Mouse (Mus musculus) spleen, adult 2 months (tissue): ENCODE measurements around the gene Rere. TPM values are rescaled to one million over a fixed set of nuclear protein-coding genes. Genes with fewer than 3 reads are reported as not detected.

Experiments
- DNase-seq, 2 experiments: peaks; one replicate each; pipeline versions ENCODE4 v3.0.0 to v3.0.0-alpha.2; 2012 to 2021; ENCODE audit warnings: low spot score in 2 of 2, low read depth in 1 of 2
- H3K27ac ChIP-seq: fragments of 200-500 bp; 2 replicates; pipeline ENCODE4 v1.5.1; 2012; ENCODE audit warnings: low read length, inconsistent platforms; ENCODE audit not compliant: insufficient read depth
- H3K27me3 ChIP-seq: fragments of 200-500 bp; 2 replicates; pipeline ENCODE4 v1.6.1; 2012; ENCODE audit warnings: mild to moderate bottlenecking, moderate library complexity, low read length, inconsistent platforms; ENCODE audit not compliant: control insufficient read depth, insufficient read depth
- H3K36me3 ChIP-seq: fragments of 200-500 bp; 2 replicates; pipeline ENCODE4 v1.6.1; 2012; ENCODE audit warnings: mild to moderate bottlenecking, low read length, inconsistent platforms; ENCODE audit not compliant: control insufficient read depth, insufficient read depth
- H3K4me1 ChIP-seq: fragments of 200-500 bp; 2 replicates; pipeline ENCODE4 v1.6.1; 2011; ENCODE audit warnings: inconsistent platforms; ENCODE audit not compliant: control insufficient read depth, insufficient read depth, insufficient read length
- H3K4me3 ChIP-seq: fragments of 200-500 bp; 2 replicates; pipeline ENCODE4 v1.5.1; 2011; ENCODE audit warnings: mild to moderate bottlenecking, inconsistent platforms; ENCODE audit not compliant: insufficient read depth, insufficient read length; ENCODE audit errors: extremely low read depth
- CTCF ChIP-seq: fragments of 200-500 bp; IDR thresholded peaks from 2 replicates; pipeline ENCODE4 v1.5.1; 2011; ENCODE audit warnings: mild to moderate bottlenecking, inconsistent platforms; ENCODE audit not compliant: insufficient read depth, insufficient read length, insufficient replicate concordance; ENCODE audit errors: extremely low read depth
- POLR2A ChIP-seq: fragments of 200-500 bp; IDR thresholded peaks from 2 replicates; pipeline ENCODE4 v1.6.1; 2011; ENCODE audit warnings: low read depth, low read length, inconsistent platforms
- WGBS: fragments of 180-500 bp; shearing (Covaris S2); methylation state at CpG from one replicate; pipeline ENCODE4 v1.1.7; 2018; 5-methylcytosine and 5-hydroxymethylcytosine counted together
- polyA plus RNA-seq: library from polyadenylated mRNA; depleted of rRNA; stranded (reverse); fragments of >200 nt; gene quantifications from 2 replicates; pipeline ENCODE4 v1.2.3, GENCODE M21; 2012

Gene Rere
- polyA plus RNA-seq, 1 experiment = 66.2 TPM

GRCm38 (mm10) chr4:150414759-150415158, 133.3 kb downstream of the Rere start:
- Histone ChIP-seq H3K27ac (no peak overlapping the region), H3K4me3 (no peak overlapping the region), H3K4me1 (no peaks in the 10 kb centered on the region), H3K36me3 (no peaks in the 10 kb centered on the region), H3K27me3 (no peaks in the 10 kb centered on the region)
- no peak for DNase-seq
- WGBS = 91% methylated on average over 1 of the region's 1 CpGs
- TF ChIP-seq POLR2A (no peak), CTCF (no peak)

DNA sequence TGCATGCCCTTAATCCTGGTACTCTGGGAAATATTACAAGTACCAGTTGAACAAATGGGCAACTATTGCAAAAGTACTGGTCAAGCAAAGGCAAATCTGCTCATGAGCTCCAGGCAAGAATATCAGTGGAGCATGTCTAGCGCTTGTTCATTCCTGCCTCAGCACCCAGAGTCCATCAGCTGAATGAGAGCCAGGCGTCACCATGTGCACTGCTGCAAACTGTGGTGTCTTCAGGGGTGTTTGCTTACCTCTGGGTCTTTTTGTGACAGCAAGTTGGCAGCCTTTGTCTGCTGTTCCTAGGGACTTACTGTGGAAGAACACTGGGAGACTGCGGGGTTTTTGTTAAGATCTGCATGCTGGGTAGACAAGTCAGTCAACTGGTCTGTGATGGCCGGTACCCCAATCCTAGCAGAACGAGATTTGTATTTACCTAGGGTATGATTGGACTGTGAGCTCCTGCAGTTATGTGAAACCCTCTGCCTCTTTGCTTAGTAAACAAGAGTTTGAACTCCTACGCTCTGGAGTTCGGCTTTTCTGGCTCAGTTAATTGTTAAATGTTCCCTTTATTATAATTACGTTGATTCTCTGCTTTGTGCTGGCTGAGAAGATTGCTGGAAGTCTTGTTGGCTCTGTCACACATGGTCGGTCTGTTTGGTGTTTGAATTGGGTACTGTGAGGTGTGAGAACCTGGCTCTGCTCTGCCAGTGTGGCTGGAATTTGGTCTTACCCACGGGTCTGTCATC, 134.0 kb downstream of the Rere start:
- Histone ChIP-seq H3K27me3 (no peaks in the 10 kb centered on the region), H3K36me3 (no peaks in the 10 kb centered on the region), H3K4me3 (no peak overlapping the region), H3K27ac (no peak overlapping the region), H3K4me1 (peaks cover under 1% of the 10 kb centered on the region; the same call in 1 of the 2 replicates)
- DNase-seq = no peak
- TF ChIP-seq CTCF (no peak), POLR2A (no peak)
- 93% methylated on average over 10 of the region's 10 CpGs for WGBS

DNA sequence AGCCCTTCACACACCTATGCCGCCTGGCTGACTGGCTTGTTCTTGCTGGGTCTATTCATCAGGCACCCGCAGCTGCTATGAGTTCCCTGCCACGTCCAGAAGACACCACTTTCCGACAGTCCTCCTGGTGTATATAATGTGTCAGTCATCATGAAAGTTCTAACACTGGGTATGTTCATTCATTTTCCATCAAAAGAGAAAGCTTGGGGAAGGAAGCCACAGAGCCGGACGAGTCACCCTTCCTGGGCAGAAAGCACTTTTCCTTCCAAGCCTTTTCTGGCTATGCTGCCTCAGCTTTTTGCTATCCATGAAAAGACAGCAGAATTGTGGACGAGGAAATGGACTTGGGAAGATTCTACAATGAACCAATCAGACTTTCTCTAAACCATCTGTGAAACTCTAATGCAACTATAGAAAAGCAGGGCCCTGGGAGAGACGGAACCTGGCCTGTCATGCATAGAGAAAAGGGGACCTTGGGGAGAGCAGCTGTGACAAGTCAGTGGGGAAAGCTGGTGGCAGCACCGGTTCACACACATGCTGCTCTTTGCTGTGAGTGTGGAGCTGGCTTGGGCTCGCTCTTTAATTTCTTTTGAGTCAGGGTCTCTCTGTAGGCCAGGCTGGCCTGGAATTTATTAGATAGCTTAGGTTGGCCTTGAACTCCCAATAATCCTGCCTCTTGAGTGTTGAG, 139.3 kb downstream of the Rere start:
- H3K36me3 ChIP-seq = no peaks in the 10 kb centered on the region
- 0 out of 2 replicates have a peak overlapping the region, but pooled peaks have one; percentile 15 for H3K27ac ChIP-seq
- peaks cover 3% of the 10 kb centered on the region; the same call in 1 of the 2 replicates for H3K4me1 ChIP-seq
- WGBS = 80% methylated on average over 10 of the region's 10 CpGs
- peak in 1 of 2 experiments; percentile 46 for DNase-seq
- TF ChIP-seq POLR2A (no peak), CTCF (no peak)
- H3K27me3 ChIP-seq = no peaks in the 10 kb centered on the region
- no peak overlapping the region for H3K4me3 ChIP-seq

DNA sequence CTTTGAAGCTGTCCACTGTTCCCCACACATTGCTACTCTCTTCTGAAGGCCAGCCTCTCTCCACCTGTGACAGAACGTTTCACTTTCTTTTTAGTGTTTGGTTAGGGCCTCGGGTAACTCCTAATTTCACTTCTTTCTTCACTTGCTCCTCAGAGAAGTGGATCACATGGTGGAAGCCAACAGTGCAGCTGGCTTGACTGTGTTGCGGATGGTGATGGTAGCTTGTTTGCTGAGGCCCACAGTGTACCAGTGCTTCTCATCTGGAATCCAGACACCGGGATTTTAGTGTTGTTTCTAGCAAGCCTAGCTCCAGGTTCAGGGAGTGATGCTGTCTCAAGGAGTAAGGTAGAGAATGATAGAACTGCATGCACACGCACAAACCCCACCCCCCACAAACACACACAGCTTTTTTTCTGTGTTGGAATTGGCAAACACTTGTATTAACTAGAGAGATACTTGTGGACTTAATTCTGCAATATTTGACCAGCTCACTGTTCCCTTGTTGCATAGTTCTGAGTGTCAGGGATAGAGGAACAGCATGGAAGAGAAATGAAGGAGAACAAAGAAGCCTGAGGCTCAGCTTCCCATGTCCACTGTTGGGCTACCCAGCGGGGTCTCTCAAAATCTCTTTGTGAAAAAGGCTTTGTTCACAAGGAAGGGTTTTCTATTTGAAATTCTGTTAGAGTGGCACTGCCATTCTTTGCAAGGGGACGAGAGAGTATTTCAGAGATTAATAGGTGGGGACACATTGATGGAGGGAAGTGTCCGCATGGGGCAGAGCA, 144.8 kb downstream of the Rere start:
- TF ChIP-seq POLR2A (no peak), CTCF (no peak)
- 0 out of 2 replicates have a peak, but pooled peaks cover 1% of the 10 kb centered on the region for H3K36me3 ChIP-seq
- WGBS = 68% methylated on average over 8 of the region's 8 CpGs
- no peak overlapping the region for H3K4me3 ChIP-seq
- DNase-seq = no peak
- H3K4me1 ChIP-seq = peaks cover 9% of the 10 kb centered on the region
- H3K27me3 ChIP-seq = no peaks in the 10 kb centered on the region
- peak overlapping the region; percentile 52 for H3K27ac ChIP-seq

DNA sequence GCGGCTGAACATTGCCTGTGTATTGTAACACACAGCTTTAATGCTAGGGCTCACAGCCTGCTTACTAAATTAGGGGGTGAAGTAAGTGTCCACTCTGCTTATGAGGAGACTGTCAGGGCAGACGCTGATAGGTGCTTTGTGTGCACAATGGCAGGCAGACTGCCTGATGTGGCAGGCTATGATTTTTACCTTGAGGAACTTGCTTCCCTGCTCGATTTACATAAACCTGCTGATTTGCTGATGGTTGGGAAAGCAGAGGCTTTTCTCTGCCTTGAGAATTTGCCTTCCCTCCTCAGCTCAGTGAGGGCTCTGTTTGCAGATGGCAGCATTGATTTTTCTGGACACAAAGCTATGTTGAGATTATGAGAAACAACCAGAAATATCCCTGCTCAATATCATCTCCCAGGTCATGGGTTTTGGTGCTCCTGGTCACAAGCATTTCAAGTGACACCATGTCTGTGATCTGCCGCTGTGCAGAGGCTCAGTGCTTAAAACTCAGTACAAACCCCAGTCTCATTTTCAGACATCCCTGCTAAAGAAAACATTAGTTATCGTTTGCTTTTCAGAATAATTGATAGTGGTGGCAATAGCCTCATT, 145.5 kb downstream of the Rere start:
- no peak overlapping the region for H3K27ac ChIP-seq
- peaks cover 9% of the 10 kb centered on the region for H3K4me1 ChIP-seq
- 78% methylated on average over 5 of the region's 5 CpGs for WGBS
- no peak overlapping the region for H3K4me3 ChIP-seq
- TF ChIP-seq CTCF = no peak
- no peak for TF ChIP-seq POLR2A
- H3K36me3 ChIP-seq = peaks cover 1% of the 10 kb centered on the region; the same call in 1 of the 2 replicates
- H3K27me3 ChIP-seq = no peaks in the 10 kb centered on the region
- DNase-seq = no peak

DNA sequence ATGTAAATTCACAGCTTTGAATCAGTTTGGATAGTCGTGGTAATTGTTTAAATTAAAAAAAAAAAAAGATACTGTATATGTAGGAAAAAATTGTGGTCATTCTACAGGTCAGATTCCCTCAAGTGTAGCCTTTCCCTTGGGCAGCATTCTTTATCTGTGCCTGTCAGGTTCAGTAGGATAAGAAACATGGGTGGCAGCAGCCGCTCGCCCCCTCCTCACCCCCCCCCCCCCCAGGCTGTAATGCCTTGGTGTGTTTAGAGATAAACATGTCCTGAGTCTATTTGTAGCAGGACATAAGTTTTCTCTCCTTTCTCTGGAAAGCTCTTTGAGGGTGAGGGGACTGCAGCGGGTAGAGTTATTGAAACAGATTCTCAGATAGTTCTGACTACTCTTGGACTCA, 147.3 kb downstream of the Rere start:
- WGBS = 82% methylated on average over 4 of the region's 4 CpGs
- peaks cover 9% of the 10 kb centered on the region for H3K4me1 ChIP-seq
- peaks cover 3% of the 10 kb centered on the region for H3K36me3 ChIP-seq

More for the DNA sequence above, 147.3 kb downstream of the Rere start:
- no peak for DNase-seq
- Histone ChIP-seq H3K27ac (no peak overlapping the region), H3K27me3 (no peaks in the 10 kb centered on the region), H3K4me3 (no peak overlapping the region)
- TF ChIP-seq POLR2A (no peak), CTCF (no peak)
